Mouse (Mus musculus): ENCODE data around the gene Herc1. TPM values are rescaled to one million over a fixed set of nuclear protein-coding genes. Genes with fewer than 3 reads are reported as not detected.
A peak's percentile ranks its signal among the peaks of the same experiment; 100 is the strongest.

Herc1 gene
- polyA plus RNA-seq, 1 experiment from 2014 or later: 12.6 TPM

DNA sequence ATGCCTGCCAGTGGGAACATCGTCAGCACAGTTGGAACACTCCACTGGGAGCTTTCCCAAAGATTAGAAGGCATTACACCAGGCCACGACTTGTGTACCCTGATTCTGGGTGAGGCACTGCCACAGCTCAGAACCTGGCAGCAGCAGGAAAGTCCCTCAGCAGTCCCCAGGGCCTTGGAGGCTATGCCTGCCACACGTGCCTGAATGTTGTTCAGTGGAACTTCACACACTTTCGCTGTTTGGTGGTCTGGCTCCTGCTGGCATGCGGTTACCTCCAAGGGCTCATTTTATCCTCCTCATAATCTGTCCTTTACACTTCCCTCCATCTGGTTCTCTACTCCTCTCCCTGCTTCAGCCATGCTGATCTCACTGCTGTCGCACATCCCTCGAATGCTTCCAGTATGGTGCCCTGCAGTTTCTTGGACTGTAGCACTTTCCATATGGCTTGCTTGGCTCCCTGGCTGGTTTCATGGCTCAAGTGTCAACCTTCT lies 160.1 kb downstream of the Herc1 start:
- DNase-seq (ENCODE audit: low spot score) (no peak), ATAC-seq (replicated peaks; ENCODE audit: low FRiP score, low read depth) (no peak)
- no peak for TF ChIP-seq CTCF (IDR thresholded peaks at IDR 0.05; ENCODE audit: low read depth)
- peaks cover 23% of the 10 kb centered on the region for H3K36me3 ChIP-seq (ENCODE audit: insufficient read depth, low read length)
- no peaks in the 10 kb centered on the region for H3K27me3 ChIP-seq (ENCODE audit: insufficient read depth, low read length)
- H3K9me3 ChIP-seq (replicated peaks; ENCODE audit: low read length): no peaks in the 10 kb centered on the region
- peaks cover 6% of the 10 kb centered on the region; the same call in 1 of the 2 replicates for H3K4me1 ChIP-seq (replicated peaks; ENCODE audit: insufficient read depth, low read length)
- H3K4me2 ChIP-seq (ENCODE audit: low read length): peak overlapping the region; percentile 94; the same call in 1 of the 2 replicates
- H3K27ac ChIP-seq: no peak overlapping the region
- no peak overlapping the region for H3K4me3 ChIP-seq (replicated peaks; ENCODE audit: low read depth, low read length)
- 73% methylated on average over 7 of the region's 7 CpGs for WGBS
- no peak overlapping the region for H3K9ac ChIP-seq (ENCODE audit: low read depth, low read length)

DNA sequence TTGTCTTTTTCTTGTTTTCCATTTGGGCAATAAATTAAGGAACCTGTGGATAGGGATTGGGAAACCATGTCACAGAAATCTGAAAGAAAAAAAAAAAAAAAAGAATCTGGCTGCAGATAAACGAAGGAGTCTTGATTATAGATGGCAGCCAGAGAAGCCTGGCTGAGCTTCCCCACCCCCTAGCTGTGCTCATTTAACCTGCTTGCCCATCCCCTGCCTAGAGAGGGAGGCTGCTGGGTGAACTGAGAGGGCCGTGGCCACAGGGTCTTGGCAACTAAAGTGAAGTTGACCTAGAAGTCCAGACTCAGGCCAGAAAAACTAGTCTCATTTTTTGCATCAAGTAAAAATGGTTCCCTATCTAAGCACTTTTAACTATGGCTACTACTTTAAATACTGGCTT lies 160.7 kb downstream of the Herc1 start:
- H3K36me3 ChIP-seq (ENCODE audit: insufficient read depth, low read length): peaks cover 23% of the 10 kb centered on the region
- peak overlapping the region; percentile 53 for H3K4me3 ChIP-seq (replicated peaks; ENCODE audit: low read depth, low read length)
- H3K27ac ChIP-seq: peak overlapping the region; percentile 96
- peak overlapping the region; percentile 94 for H3K4me2 ChIP-seq (ENCODE audit: low read length)
- H3K9me3 ChIP-seq (replicated peaks; ENCODE audit: low read length): no peaks in the 10 kb centered on the region
- ATAC-seq (replicated peaks; ENCODE audit: low FRiP score, low read depth) (no peak), DNase-seq (ENCODE audit: low spot score) (peak; percentile 43)
- 3% methylated on average over 2 of the region's 2 CpGs for WGBS
- H3K27me3 ChIP-seq (ENCODE audit: insufficient read depth, low read length): no peaks in the 10 kb centered on the region
- H3K4me1 ChIP-seq (replicated peaks; ENCODE audit: insufficient read depth, low read length): peaks cover 6% of the 10 kb centered on the region; the same call in 1 of the 2 replicates
- H3K9ac ChIP-seq (ENCODE audit: low read depth, low read length): peak overlapping the region; percentile 71
- TF ChIP-seq CTCF (IDR thresholded peaks at IDR 0.05; ENCODE audit: low read depth): no peak

DNA sequence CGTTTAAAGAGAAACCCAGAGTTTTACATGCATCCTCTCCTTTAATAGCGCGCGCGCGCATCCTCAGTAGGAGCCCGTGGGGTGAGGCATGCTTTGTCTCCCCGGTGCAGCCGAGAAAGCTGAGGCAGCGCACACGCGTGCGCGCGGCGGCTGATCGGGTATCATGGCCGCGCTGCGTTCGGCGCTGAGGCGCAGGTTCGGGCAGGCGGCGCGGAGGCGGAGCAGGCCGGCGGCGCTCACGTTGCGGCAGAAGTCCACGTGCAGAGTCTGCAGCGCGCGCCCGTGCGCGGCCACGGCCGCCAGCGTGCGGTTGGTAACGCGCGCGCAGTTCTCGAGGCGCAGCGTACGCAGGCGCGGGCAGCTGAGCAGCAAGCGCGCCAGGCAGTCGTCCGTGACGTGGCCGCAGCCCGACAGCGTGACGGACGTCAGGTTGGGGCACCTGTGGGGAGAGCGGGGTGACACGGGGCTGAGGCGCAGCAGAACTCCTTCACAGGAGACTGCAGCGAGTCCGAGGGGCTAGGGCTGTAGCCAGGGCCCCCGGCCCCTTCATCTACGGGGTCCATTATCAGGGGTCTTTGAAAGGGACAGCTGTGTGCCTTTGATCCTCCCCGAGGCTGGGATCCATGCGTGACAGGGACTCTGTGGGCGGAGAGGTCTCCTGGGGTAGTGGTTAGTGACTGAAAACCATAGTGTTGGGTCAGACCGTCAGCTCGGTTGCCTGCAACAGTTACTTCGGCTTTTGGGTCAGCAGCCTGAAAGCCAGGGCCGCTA lies 161.5 kb downstream of the Herc1 start:
- H3K27ac ChIP-seq: peak overlapping the region; percentile 96
- no peak for TF ChIP-seq CTCF (IDR thresholded peaks at IDR 0.05; ENCODE audit: low read depth)
- ATAC-seq (replicated peaks; ENCODE audit: low FRiP score, low read depth) (peak; percentile 91), DNase-seq (ENCODE audit: low spot score) (peak; percentile 95)
- H3K9me3 ChIP-seq (replicated peaks; ENCODE audit: low read length): no peaks in the 10 kb centered on the region
- H3K4me3 ChIP-seq (replicated peaks; ENCODE audit: low read depth, low read length): peak overlapping the region; percentile 53
- peak overlapping the region; percentile 94 for H3K4me2 ChIP-seq (ENCODE audit: low read length)
- peaks cover 6% of the 10 kb centered on the region; the same call in 1 of the 2 replicates for H3K4me1 ChIP-seq (replicated peaks; ENCODE audit: insufficient read depth, low read length)
- no peaks in the 10 kb centered on the region for H3K27me3 ChIP-seq (ENCODE audit: insufficient read depth, low read length)
- H3K36me3 ChIP-seq (ENCODE audit: insufficient read depth, low read length): peaks cover 29% of the 10 kb centered on the region
- WGBS: under 1% methylated on average over 78 of the region's 78 CpGs
- peak overlapping the region; percentile 71 for H3K9ac ChIP-seq (ENCODE audit: low read depth, low read length)

DNA sequence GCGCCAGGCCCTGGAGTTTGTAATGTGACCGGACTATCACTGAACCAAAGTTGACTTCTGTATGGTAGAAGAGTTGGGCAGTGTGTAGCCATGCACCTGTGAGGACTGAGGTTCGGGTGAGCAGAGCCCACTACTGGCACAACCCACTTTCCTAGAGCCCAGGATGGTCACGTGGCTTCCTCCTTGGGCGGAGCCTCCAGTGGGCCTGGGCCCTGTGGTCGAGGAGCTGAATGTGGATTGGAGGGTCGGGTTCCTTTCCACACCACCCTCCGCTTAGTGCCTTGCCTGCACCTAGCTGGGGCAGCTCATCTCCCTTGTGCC lies 162.1 kb downstream of the Herc1 start:
- peaks cover 30% of the 10 kb centered on the region for H3K36me3 ChIP-seq (ENCODE audit: insufficient read depth, low read length)
- H3K4me3 ChIP-seq (replicated peaks; ENCODE audit: low read depth, low read length): peak overlapping the region; percentile 53
- WGBS: 1% methylated on average over 8 of the region's 8 CpGs
- ATAC-seq (replicated peaks; ENCODE audit: low FRiP score, low read depth) (peak; percentile 87), DNase-seq (ENCODE audit: low spot score) (peak; percentile 94)
- H3K4me1 ChIP-seq (replicated peaks; ENCODE audit: insufficient read depth, low read length): peaks cover 6% of the 10 kb centered on the region; the same call in 1 of the 2 replicates
- no peak for TF ChIP-seq CTCF (IDR thresholded peaks at IDR 0.05; ENCODE audit: low read depth)
- H3K9me3 ChIP-seq (replicated peaks; ENCODE audit: low read length): no peaks in the 10 kb centered on the region
- peak overlapping the region; percentile 96 for H3K27ac ChIP-seq
- no peaks in the 10 kb centered on the region for H3K27me3 ChIP-seq (ENCODE audit: insufficient read depth, low read length)
- peak overlapping the region; percentile 71 for H3K9ac ChIP-seq (ENCODE audit: low read depth, low read length)
- H3K4me2 ChIP-seq (ENCODE audit: low read length): peak overlapping the region; percentile 94

DNA sequence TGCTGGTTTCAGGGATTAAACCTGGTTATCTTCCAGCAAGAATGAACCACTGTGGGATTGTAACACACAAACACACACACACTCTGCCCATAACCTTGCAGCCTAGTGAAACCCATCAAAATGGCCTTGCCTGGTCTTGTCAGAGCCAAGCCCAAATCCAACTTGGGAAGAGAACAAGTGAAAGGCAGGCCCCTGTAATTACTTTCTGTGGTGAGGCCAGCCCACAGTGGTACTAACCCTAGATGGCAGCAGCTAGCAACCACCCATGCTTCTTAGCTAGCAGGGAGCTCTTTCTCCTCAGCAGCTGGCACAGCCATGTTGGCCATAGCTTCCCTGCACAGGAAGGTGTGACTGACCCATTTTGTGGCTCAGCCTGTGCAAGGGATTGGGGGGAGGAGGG lies 162.9 kb downstream of the Herc1 start:
- no peaks in the 10 kb centered on the region for H3K27me3 ChIP-seq (ENCODE audit: insufficient read depth, low read length)
- no peak for ATAC-seq (replicated peaks; ENCODE audit: low FRiP score, low read depth)
- peaks cover 6% of the 10 kb centered on the region; the same call in 1 of the 2 replicates for H3K4me1 ChIP-seq (replicated peaks; ENCODE audit: insufficient read depth, low read length)
- no peak overlapping the region for H3K4me2 ChIP-seq (ENCODE audit: low read length)
- H3K9me3 ChIP-seq (replicated peaks; ENCODE audit: low read length): no peaks in the 10 kb centered on the region
- peak; percentile 46 for DNase-seq (ENCODE audit: low spot score)
- TF ChIP-seq CTCF (IDR thresholded peaks at IDR 0.05; ENCODE audit: low read depth): peak; percentile 46; the same call in 1 of the 2 replicates
- H3K27ac ChIP-seq: peak overlapping the region; percentile 96; the same call in 1 of the 2 replicates
- no peak overlapping the region for H3K9ac ChIP-seq (ENCODE audit: low read depth, low read length)
- no peak overlapping the region for H3K4me3 ChIP-seq (replicated peaks; ENCODE audit: low read depth, low read length)
- H3K36me3 ChIP-seq (ENCODE audit: insufficient read depth, low read length): peaks cover 30% of the 10 kb centered on the region

DNA sequence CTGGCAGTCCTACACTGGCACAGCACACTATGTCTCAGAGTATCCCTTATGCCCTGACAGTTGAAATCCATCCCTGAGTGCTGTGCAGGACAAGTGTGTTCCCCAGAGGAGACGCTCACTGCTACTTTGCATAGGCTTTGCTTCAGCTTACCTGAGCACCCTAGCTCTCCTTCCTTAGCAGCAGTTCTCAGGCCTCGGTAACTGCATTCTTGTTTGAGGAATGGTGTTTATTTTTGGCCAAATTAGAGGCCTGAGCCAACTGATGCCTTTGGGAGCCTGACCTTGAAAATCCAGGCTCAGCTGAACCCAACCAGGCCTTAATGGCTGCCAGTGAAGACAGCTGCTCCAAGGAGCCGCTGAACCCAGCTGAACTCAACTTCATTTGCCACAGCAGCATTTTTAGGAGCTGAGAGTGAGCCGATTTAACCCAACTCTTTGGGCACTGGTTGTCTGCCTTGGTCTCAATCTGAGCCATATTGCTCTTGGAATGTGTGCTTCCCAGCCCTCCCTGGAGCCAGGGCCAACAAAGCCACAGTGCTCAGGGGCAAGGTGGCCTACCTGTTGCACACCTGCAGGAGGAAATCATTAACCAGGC lies 163.5 kb downstream of the Herc1 start:
- Histone ChIP-seq H3K4me1 (replicated peaks; ENCODE audit: insufficient read depth, low read length) (peaks cover 6% of the 10 kb centered on the region; the same call in 1 of the 2 replicates), H3K4me3 (replicated peaks; ENCODE audit: low read depth, low read length) (no peak overlapping the region), H3K36me3 (ENCODE audit: insufficient read depth, low read length) (peaks cover 30% of the 10 kb centered on the region), H3K4me2 (ENCODE audit: low read length) (no peak overlapping the region), H3K9me3 (replicated peaks; ENCODE audit: low read length) (no peaks in the 10 kb centered on the region), H3K27ac (peak overlapping the region; percentile 96; the same call in 1 of the 2 replicates), H3K9ac (ENCODE audit: low read depth, low read length) (peak overlapping the region; percentile 32; the same call in 1 of the 2 replicates), H3K27me3 (ENCODE audit: insufficient read depth, low read length) (no peaks in the 10 kb centered on the region)
- DNase-seq (ENCODE audit: low spot score): no peak
- WGBS: 70% methylated on average over 4 of the region's 4 CpGs
- no peak for TF ChIP-seq CTCF (IDR thresholded peaks at IDR 0.05; ENCODE audit: low read depth)
- ATAC-seq (replicated peaks; ENCODE audit: low FRiP score, low read depth): no peak

All from kidney, postnatal 0 days (tissue).